Mouse (Mus musculus): ENCODE measurements around the gene Tmc3.

Gene Tmc3

GRCm38 (mm10) chr7:83637781-83638583 is 53.3 kb downstream of the Tmc3 start:
- no peak for DNase-seq (ENCODE audit: low spot score in 2 of 2)

GRCm38 (mm10) chr7:83639084-83639483 is 54.4 kb downstream of the Tmc3 start:
- no peak for DNase-seq (ENCODE audit: low spot score in 2 of 2)

GRCm38 (mm10) chr7:83640581-83640980 is 55.9 kb downstream of the Tmc3 start:
- no peak for DNase-seq (ENCODE audit: low spot score in 2 of 2)

- no peak for DNase-seq (ENCODE audit: low spot score in 2 of 2)
These were observed 56.4 kb downstream of the Tmc3 start for GRCm38 (mm10) chr7:83641163-83641562.

GRCm38 (mm10) chr7:83643581-83643980 is 58.9 kb downstream of the Tmc3 start:
- no peak for DNase-seq (ENCODE audit: low spot score in 2 of 2)

GRCm38 (mm10) chr7:83644761-83645160 is 60.0 kb downstream of the Tmc3 start:
- no peak for DNase-seq (ENCODE audit: low spot score in 2 of 2)

GRCm38 (mm10) chr7:83645476-83645875 is 60.7 kb downstream of the Tmc3 start:
- DNase-seq (ENCODE audit: low spot score in 2 of 2): no peak

- DNase-seq (ENCODE audit: low spot score in 2 of 2): no peak
These were observed 64.1 kb downstream of the Tmc3 start for GRCm38 (mm10) chr7:83648807-83649206.

GRCm38 (mm10) chr7:83650638-83651037 is 65.9 kb downstream of the Tmc3 start:
- no peak for DNase-seq (ENCODE audit: low spot score in 2 of 2)

GRCm38 (mm10) chr7:83652498-83652897 is 67.8 kb downstream of the Tmc3 start:
- no peak for DNase-seq (ENCODE audit: low spot score in 2 of 2)

GRCm38 (mm10) chr7:83653605-83654051 is 68.9 kb downstream of the Tmc3 start:
- no peak for DNase-seq (ENCODE audit: low spot score in 2 of 2)

GRCm38 (mm10) chr7:83654196-83654595 is 69.5 kb downstream of the Tmc3 start:
- no peak for DNase-seq (ENCODE audit: low spot score in 2 of 2)

GRCm38 (mm10) chr7:83654938-83655630 is 70.4 kb downstream of the Tmc3 start:
- no peak for DNase-seq (ENCODE audit: low spot score in 2 of 2)

GRCm38 (mm10) chr7:83658716-83659115 is 74.0 kb downstream of the Tmc3 start:
- no peak for DNase-seq (ENCODE audit: low spot score in 2 of 2)

- no peak for DNase-seq (ENCODE audit: low spot score in 2 of 2)
These were observed 74.7 kb downstream of the Tmc3 start for GRCm38 (mm10) chr7:83659159-83660065.

GRCm38 (mm10) chr7:83660273-83660691 is 75.6 kb downstream of the Tmc3 start:
- DNase-seq (ENCODE audit: low spot score in 2 of 2): no peak

- DNase-seq (ENCODE audit: low spot score in 2 of 2): no peak
These were observed 76.3 kb downstream of the Tmc3 start for GRCm38 (mm10) chr7:83661031-83661430.

GRCm38 (mm10) chr7:83661763-83662162 is 77.0 kb downstream of the Tmc3 start:
- no peak for DNase-seq (ENCODE audit: low spot score in 2 of 2)

- DNase-seq (ENCODE audit: low spot score in 2 of 2): no peak
These were observed 78.1 kb downstream of the Tmc3 start for GRCm38 (mm10) chr7:83662711-83663375.

GRCm38 (mm10) chr7:83666087-83666595 is 81.4 kb downstream of the Tmc3 start:
- no peak for DNase-seq (ENCODE audit: low spot score in 2 of 2)
